Mouse (Mus musculus): ENCODE results near the gene Tut1.

DNA sequence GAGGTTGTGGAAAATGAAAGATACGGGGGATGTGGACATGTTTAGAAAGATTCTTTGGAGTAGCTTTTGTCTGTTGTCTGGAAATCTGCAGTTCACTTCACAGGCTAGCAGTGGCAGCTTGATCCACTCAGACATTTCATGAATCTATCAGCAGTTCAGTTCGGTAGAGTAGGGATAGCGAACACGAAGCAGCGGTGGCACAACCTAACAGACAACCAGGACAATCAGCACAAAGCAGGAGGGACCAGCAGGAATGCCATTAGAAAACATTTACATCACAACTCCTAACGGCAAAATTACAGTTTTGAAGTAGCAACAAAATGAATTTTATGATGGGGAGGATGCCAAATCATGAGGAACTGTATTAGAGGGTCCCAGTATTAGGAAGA lies 34.0 kb upstream of the Tut1 start:
- TF ChIP-seq POLR2A (IDR thresholded peaks at IDR 0.05; ENCODE audit: insufficient read length, low read depth) (no peak), MYOD1 (IDR thresholded peaks at IDR 0.05; ENCODE audit: control insufficient read depth in 1 of 3, insufficient read length in 2 of 3, low read depth in 2 of 3) (no peak), POLR2AphosphoS2 (IDR thresholded peaks at IDR 0.05; ENCODE audit: insufficient read length, low read depth) (peak; percentile 20), MYOG (IDR thresholded peaks at IDR 0.05; ENCODE audit: control insufficient read depth in 1 of 3, insufficient read depth in 1 of 3, insufficient read length in 2 of 3, low read depth in 2 of 3) (no peak), USF1 (IDR thresholded peaks at IDR 0.05; ENCODE audit: low read depth) (no peak), TCF12 (IDR thresholded peaks at IDR 0.05; ENCODE audit: insufficient read depth, poor library complexity, severe bottlenecking) (no peak)
